Comparison of ENCODE assay signal across 10 mouse cellular contexts in the genomic region with DNA sequence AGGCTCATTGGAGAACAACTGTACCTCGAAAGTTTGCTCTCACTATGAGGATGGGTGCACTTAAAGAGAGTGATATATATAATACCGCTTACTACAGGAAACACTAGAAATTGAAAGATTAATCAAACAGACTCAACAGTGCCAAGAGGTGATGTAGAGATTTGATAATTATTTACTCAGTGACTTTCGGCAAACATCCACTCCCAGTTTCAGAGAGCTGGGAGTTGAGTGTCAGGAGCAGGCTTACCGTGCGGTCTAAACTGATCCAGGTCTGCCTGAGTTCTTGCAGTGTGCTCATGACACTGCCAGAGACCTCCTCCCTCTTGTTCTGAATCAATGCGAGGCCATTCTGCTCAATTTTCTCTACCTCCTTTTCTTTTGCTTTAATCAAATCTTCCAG. TPM values are rescaled to one million over a fixed set of nuclear protein-coding genes. Genes with fewer than 3 reads are reported as not detected.
"Had no signal": no experiment of that assay in that cellular context is flagged by ENCODE, and none has a peak within 500 bp of the region (broad histone marks: within the 10 kb centered on the region; RNA-seq: fewer than 3 reads in every experiment).

No protein-coding gene starts in this region.

- ATAC-seq: midbrain, embryonic 15.5 days had no signal

- H3K27me3 ChIP-seq: limb, embryonic 12.5 days; liver, embryonic 13.5 days; midbrain, embryonic 15.5 days; neural tube, embryonic 12.5 days had no signal

- H3K4me1 ChIP-seq: hindbrain, embryonic 10.5 days; limb, embryonic 12.5 days; liver, embryonic 13.5 days; midbrain, embryonic 15.5 days; neural tube, embryonic 12.5 days had no signal

- H3K4me2 ChIP-seq: hindbrain, embryonic 14.5 days; limb, embryonic 12.5 days; liver, embryonic 13.5 days; midbrain, embryonic 15.5 days; neural tube, embryonic 12.5 days had no signal

- H3K4me3 ChIP-seq: hindbrain, embryonic 10.5 days; layer of hippocampus, adult 2 months; limb, embryonic 12.5 days; liver, embryonic 13.5 days; midbrain, embryonic 15.5 days; neural tube, embryonic 12.5 days had no signal

- H3K9ac ChIP-seq: hindbrain, embryonic 14.5 days; limb, embryonic 12.5 days; liver, embryonic 13.5 days; midbrain, embryonic 15.5 days; neural tube, embryonic 12.5 days had no signal

- H3K27ac ChIP-seq: hindbrain, embryonic 10.5 days; hindbrain, embryonic 14.5 days; layer of hippocampus, adult 2 months; limb, embryonic 12.5 days; liver, embryonic 13.5 days; midbrain, embryonic 15.5 days; neural tube, embryonic 12.5 days; stomach, postnatal 0 days had no signal

- H3K9me3 ChIP-seq: hindbrain, embryonic 10.5 days; limb, embryonic 12.5 days; liver, embryonic 13.5 days; midbrain, embryonic 15.5 days; neural tube, embryonic 12.5 days had no signal

- DNase-seq: kidney, adult 8-10 months; liver, embryonic 13.5 days; thymus, postnatal 4 days had no signal

- H3K36me3 ChIP-seq: hindbrain, embryonic 10.5 days had no signal

RNA-seq across cellular contexts. Expression of a gene that starts 47.7 kb away (rescaled TPM):
- polyA plus RNA-seq: liver, embryonic 13.5 days had no signal
